Mouse (Mus musculus) retina, postnatal 1 day (tissue): ENCODE measurements around the gene Prrt1.

Experiments
- DNase-seq: peaks from one replicate; pipeline ENCODE4 v3.0.0-alpha.2; 2012

Prrt1 gene

GRCm38 (mm10) chr17:34629796-34630603, 667 bp downstream of the Prrt1 start:
- DNase-seq: no peak

GRCm38 (mm10) chr17:34630761-34631301, 1.5 kb downstream of the Prrt1 start:
- peak; percentile 52 for DNase-seq

GRCm38 (mm10) chr17:34631647-34632046, 2.3 kb downstream of the Prrt1 start:
- no peak for DNase-seq

- DNase-seq: peak; percentile 83
Observed at GRCm38 (mm10) chr17:34632261-34632691, 2.9 kb downstream of the Prrt1 start.

GRCm38 (mm10) chr17:34635671-34636070, 6.3 kb downstream of the Prrt1 start:
- no peak for DNase-seq

GRCm38 (mm10) chr17:34637459-34637858, 8.1 kb downstream of the Prrt1 start:
- DNase-seq: no peak

- no peak for DNase-seq
Observed at GRCm38 (mm10) chr17:34639461-34640255, 10.3 kb downstream of the Prrt1 start.

GRCm38 (mm10) chr17:34640778-34641601, 11.7 kb downstream of the Prrt1 start:
- peak; percentile 88 for DNase-seq

- no peak for DNase-seq
Observed at GRCm38 (mm10) chr17:34641945-34642344, 12.6 kb downstream of the Prrt1 start.

- DNase-seq: no peak
Observed at GRCm38 (mm10) chr17:34643379-34643778, 14.0 kb downstream of the Prrt1 start.

GRCm38 (mm10) chr17:34643944-34644343, 14.6 kb downstream of the Prrt1 start:
- no peak for DNase-seq

- peak; percentile 98 for DNase-seq
Observed at GRCm38 (mm10) chr17:34644608-34645007, 15.3 kb downstream of the Prrt1 start, which contains the start of gene Fkbpl. Gene Fkbpl, plus strand, starts transcription at chr17:34644764.

- DNase-seq: no peak
Observed at GRCm38 (mm10) chr17:34645256-34645829, 16.0 kb downstream of the Prrt1 start.

GRCm38 (mm10) chr17:34645831-34646511, 16.6 kb downstream of the Prrt1 start:
- DNase-seq: no peak

- DNase-seq: peak; percentile 99
Observed at GRCm38 (mm10) chr17:34646906-34647787, 17.8 kb downstream of the Prrt1 start, which contains the start of gene Atf6b. Gene Atf6b, plus strand, starts transcription at chr17:34647146.

- DNase-seq: no peak
Observed at GRCm38 (mm10) chr17:34648141-34648890, 19.0 kb downstream of the Prrt1 start.

- DNase-seq: no peak
Observed at GRCm38 (mm10) chr17:34649106-34649864, 20.0 kb downstream of the Prrt1 start.

GRCm38 (mm10) chr17:34650781-34651180, 21.4 kb downstream of the Prrt1 start:
- DNase-seq: no peak
